Mouse (Mus musculus): ENCODE data around the gene Thbs2.
"Not testable (repeated sequence)": the region's sequence is repeated elsewhere in the genome, so short reads cannot be mapped to it uniquely, and the experiment has no call there.

Gene Thbs2

GRCm38 (mm10) chr17:14628901-14629300 lies 65.1 kb downstream of the Thbs2 start:
- peak; percentile 36 for DNase-seq (ENCODE audit: low spot score)

DNA sequence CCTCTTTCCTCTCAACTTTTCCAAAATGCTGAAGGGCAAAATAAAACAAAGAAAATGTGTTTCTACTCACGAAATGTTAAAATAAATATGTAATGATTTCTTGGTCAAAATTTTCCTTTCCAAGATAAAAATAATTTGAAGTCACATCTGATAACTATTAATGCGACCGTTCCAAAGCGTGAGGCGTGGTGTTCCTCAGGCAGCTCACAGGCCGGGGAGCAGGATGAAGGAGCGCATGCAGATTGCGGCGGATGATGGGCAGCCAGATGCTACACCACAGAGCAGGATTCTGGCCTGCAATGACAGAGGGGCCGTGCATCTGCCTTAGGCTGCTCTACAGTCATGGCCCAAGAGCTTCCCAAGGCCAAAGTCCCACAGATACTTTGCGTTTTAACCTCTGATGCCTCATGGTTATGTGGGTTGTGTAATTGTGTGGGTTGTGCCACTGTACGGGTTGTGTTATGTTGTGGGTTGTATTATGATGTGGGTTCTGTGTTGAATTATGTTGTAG lies 66.2 kb downstream of the Thbs2 start:
- DNase-seq (ENCODE audit: low spot score) = no peak

- DNase-seq (ENCODE audit: low spot score) = no peak
Measured at GRCm38 (mm10) chr17:14624433-14624832, 69.6 kb downstream of the Thbs2 start.

DNA sequence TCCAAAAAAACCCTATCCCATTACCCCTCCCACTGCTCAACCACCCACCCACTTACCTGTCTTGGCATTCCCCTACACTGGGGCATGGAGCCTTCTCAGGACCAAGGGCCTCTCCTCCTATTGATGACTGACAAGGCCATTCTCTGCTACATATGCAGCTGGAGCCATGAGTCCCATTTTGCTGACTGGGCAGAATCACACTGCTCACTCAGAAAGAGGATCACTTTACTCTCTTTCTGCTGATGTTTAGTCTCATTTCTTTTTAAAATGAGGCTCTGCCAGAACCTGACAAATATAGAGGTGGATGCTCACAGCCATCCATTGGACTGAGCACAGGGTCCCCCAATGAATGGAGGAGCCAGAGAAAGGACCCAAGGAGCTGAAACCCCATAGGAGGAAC lies 73.0 kb downstream of the Thbs2 start:
- not testable (repeated sequence) for DNase-seq (ENCODE audit: low spot score)

- peak; percentile 81 for DNase-seq (ENCODE audit: low spot score)
Measured at GRCm38 (mm10) chr17:14620037-14620436, 74.0 kb downstream of the Thbs2 start.

DNA sequence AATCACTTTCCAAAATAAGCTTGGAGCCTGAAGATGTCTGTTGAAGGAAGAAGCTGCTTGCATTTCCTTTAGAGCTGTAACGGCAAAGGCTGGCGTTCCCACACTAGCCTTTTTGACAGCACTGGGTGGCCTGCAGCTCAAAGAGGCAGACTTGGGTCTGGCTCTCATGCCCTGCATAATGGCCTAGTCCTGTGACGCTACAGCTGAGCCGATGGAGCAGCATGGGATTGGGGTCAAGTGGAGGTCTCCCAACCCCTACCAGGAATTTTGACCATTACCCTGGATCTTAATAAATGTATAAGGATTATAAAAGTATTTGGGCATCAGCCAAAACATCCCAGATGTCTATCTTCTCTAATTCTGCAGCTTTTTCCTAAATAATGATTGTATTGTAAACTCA lies 75.0 kb downstream of the Thbs2 start:
- DNase-seq (ENCODE audit: low spot score) = no peak
